Mouse (Mus musculus) lung, embryonic 14.5 days (tissue): ENCODE measurements around the gene Spag9. TPM values are rescaled to one million over a fixed set of nuclear protein-coding genes. Genes with fewer than 3 reads are reported as not detected.

ENCODE experiments used
- ATAC-seq: fragments of 200-750 bp; cut with Nextera tagmentation; 2 replicates; pipeline ENCODE4 v1.8.0; 2017; ENCODE audit warnings: mild to moderate bottlenecking, moderate TSS enrichment, moderate library complexity; ENCODE audit not compliant: insufficient read depth
- DNase-seq: peaks from one replicate; pipeline ENCODE4 v3.0.0-alpha.2; 2015
- H3K27ac ChIP-seq: fragments of 300-500 bp; sonication (generic); 2 replicates; pipeline ENCODE4 v1.5.1; 2014; ENCODE audit warnings: low read depth, mild to moderate bottlenecking, moderate library complexity
- H3K27me3 ChIP-seq: fragments of 300-500 bp; sonication (generic); 2 replicates; pipeline ENCODE4 v1.6.1; 2014; ENCODE audit warnings: low read length, control low read depth; ENCODE audit not compliant: insufficient read depth
- H3K36me3 ChIP-seq: fragments of 300-500 bp; sonication (generic); 2 replicates; pipeline ENCODE4 v1.6.1; 2014; ENCODE audit warnings: control low read depth; ENCODE audit not compliant: insufficient read depth
- H3K4me1 ChIP-seq: fragments of 300-500 bp; sonication (generic); 2 replicates; pipeline ENCODE4 v1.6.1; 2014; ENCODE audit warnings: antibody characterized with exemption, control low read depth; ENCODE audit not compliant: insufficient read depth
- H3K4me2 ChIP-seq: fragments of 300-500 bp; sonication (generic); 2 replicates; pipeline ENCODE4 v1.6.1; 2014; ENCODE audit warnings: mild to moderate bottlenecking
- H3K4me3 ChIP-seq: fragments of 300-500 bp; sonication (generic); 2 replicates; pipeline ENCODE4 v1.5.1; 2014; ENCODE audit warnings: low read depth, low read length
- H3K9ac ChIP-seq: fragments of 300-500 bp; sonication (generic); 2 replicates; pipeline ENCODE4 v1.6.1; 2014
- H3K9me3 ChIP-seq: fragments of 300-500 bp; sonication (generic); 2 replicates; pipeline ENCODE4 v1.6.1; 2016; ENCODE audit warnings: low read depth, low read length, control low read depth
- CTCF ChIP-seq: IDR thresholded peaks from 2 replicates; pipeline ENCODE4 v1.5.1; 2016; ENCODE audit warnings: antibody characterized with exemption, low read depth
- WGBS: fragments of 180-500 bp; shearing (Covaris S2); extraction: QIAGEN DNeasy Blood & Tissue Kit; methylation state at CpG from one replicate; pipeline ENCODE4 v1.1.7; 2014; 5-methylcytosine and 5-hydroxymethylcytosine counted together
- polyA plus RNA-seq: library from polyadenylated mRNA; unstranded; fragments of >200 nt; fragmentation: Nextera tagmentation; extraction: Ambion mirVana; gene quantifications from 2 replicates; pipeline ENCODE4 v1.2.1, GENCODE M21; 2014

The Spag9 gene
- polyA plus RNA-seq, 1 experiment from 2014 or later: 55.8 TPM

DNA sequence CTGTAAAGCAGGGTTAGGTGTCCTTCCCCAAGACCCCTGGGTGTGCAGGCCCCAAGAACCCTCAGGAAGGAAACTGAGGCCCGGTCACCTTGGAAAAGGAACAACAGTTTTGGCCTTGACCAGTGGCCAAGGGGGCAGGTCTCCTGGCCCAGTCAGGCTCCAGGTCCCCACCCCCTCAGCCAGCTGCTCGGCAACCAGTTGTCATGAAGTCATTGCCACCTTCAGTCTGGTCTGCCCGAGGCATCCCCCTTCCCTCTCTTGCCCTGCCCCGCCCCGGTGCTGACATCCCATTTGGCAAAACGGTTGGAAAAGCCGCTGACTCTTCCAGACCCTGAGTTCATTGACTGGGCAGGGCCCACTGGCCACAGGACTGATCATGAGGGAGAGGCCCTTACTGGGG is 140.8 kb downstream of the Spag9 start:
- 35% methylated on average over 7 of the region's 7 CpGs for WGBS

DNA sequence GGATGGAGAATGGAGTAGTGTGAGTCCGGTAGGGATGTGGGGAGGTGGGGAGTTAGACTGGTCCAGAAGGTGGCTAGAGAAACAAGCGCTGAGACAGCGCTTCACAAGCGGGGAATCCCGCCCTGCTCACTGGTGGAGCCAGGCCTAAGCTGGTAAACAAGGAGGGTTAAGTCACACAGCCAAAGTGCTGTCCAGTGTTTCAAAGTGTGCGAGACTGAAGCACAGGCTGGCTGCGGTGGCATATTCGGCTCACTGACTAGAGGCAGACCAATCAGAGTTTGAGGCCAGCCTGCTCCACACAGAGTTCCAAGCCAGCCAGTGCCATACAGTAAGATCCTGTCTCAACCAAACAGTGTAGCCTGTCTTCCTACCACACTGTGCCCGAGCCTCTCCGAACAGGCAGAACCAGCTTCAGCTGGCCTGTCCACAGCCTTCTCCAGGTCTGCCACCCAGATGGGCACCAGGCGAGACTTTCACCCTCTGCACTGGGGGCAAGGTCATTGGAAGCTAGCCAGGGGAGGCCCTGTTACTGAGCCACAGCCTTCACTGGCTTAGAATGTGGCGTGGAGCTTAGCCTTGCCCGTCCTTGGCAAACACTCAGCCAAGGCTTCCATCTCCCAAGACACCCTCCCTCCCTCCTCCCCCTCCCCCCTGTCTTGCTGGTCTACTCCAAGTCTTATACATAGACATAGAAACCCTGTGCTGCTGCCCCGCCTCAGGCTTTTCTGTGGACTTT is 141.6 kb downstream of the Spag9 start:
- WGBS: 66% methylated on average over 14 of the region's 14 CpGs
- no peak for DNase-seq
- no peaks in the 10 kb centered on the region for H3K9me3 ChIP-seq

More for the DNA sequence above, 140.8 kb downstream of the Spag9 start:
- no peak overlapping the region for H3K4me3 ChIP-seq
- no peaks in the 10 kb centered on the region for H3K27me3 ChIP-seq
- ATAC-seq: no peak
- peaks cover 12% of the 10 kb centered on the region for H3K4me1 ChIP-seq
- H3K27ac ChIP-seq: no peak overlapping the region
- no peak overlapping the region for H3K9ac ChIP-seq
- DNase-seq: no peak
- H3K9me3 ChIP-seq: no peaks in the 10 kb centered on the region
- H3K4me2 ChIP-seq: no peak overlapping the region
- TF ChIP-seq CTCF: no peak
- H3K36me3 ChIP-seq: no peaks in the 10 kb centered on the region

DNA sequence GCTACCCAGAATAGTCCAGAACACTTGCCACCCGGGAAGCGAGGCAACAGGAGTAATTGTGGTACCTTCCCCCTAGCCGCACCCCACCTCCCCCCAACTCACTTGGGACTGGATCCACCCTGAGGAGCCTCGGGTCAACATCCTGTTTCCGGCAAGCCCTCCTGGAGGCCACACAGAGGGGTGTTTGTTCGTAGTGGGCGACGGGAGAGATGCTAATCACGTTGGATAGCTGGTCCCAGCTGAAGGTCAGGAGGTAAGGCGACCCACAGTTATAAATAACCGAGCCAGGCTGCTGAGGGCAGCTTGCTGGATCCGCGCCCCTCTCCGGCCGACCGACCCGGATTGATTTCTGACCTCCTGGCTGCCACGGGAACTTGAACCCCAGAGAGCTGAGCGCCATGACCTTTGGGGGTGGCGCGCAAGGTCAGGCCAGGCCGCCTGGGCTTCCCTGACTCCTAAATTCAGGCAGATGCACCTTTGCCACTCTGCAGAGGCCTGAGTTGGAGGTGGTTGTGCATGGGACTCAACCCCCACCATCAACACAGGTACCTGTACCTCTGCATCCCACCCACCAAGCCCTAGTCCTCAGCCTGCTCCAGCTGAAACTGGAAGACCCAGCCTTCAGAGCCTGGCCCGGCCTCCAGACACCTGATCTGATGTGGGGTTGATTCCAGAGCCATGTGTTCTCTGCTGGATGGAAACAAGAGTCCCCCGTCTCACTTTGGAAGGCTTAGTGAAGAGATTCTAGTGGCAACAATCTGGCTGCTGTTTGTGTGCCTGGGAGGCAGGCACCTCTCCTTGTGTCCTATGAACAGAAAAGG is 142.7 kb downstream of the Spag9 start:
- no peak overlapping the region for H3K9ac ChIP-seq
- H3K4me2 ChIP-seq: no peak overlapping the region
- DNase-seq (no peak), ATAC-seq (no peak)
- no peak overlapping the region for H3K4me3 ChIP-seq
- H3K27ac ChIP-seq: no peak overlapping the region
- no peaks in the 10 kb centered on the region for H3K36me3 ChIP-seq
- 29% methylated on average over 24 of the region's 24 CpGs for WGBS
- TF ChIP-seq CTCF: no peak
- H3K9me3 ChIP-seq: no peaks in the 10 kb centered on the region
- H3K4me1 ChIP-seq: peaks cover 12% of the 10 kb centered on the region
- H3K27me3 ChIP-seq: no peaks in the 10 kb centered on the region

More for the DNA sequence above, 141.6 kb downstream of the Spag9 start:
- no peak overlapping the region for H3K4me3 ChIP-seq
- H3K9ac ChIP-seq: no peak overlapping the region
- no peak overlapping the region for H3K27ac ChIP-seq
- no peaks in the 10 kb centered on the region for H3K27me3 ChIP-seq
- no peak overlapping the region for H3K4me2 ChIP-seq
- no peak for TF ChIP-seq CTCF
- no peaks in the 10 kb centered on the region for H3K36me3 ChIP-seq
- no peak for ATAC-seq
- H3K4me1 ChIP-seq: peaks cover 12% of the 10 kb centered on the region

DNA sequence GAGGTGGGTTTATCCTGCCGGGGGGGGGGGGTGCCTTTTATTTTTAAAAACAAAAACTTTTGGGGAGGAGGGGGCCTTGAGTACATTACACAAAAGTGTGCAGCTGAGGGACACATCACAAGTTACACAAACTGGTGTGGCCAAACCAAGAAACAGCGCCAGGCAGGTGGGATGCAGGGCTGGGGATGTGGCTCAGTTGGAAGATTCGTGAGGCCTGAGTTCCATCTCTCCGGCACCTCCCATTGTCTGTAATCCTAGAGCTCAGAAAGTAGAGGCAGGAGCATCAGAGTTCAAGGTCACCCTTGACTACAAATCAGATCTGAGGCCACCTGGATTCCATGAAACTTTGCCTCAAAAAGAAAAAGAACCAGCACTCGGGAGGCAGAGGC is 143.3 kb downstream of the Spag9 start:
- no peak overlapping the region for H3K4me2 ChIP-seq
- H3K9me3 ChIP-seq: no peaks in the 10 kb centered on the region
- H3K4me3 ChIP-seq: no peak overlapping the region
- DNase-seq (no peak), ATAC-seq (no peak)
- no peak overlapping the region for H3K9ac ChIP-seq
- no peak for TF ChIP-seq CTCF
- H3K27ac ChIP-seq: no peak overlapping the region
- H3K4me1 ChIP-seq: peaks cover 8% of the 10 kb centered on the region
- WGBS: 86% methylated on average over 5 of the region's 5 CpGs
- H3K36me3 ChIP-seq: no peaks in the 10 kb centered on the region
- H3K27me3 ChIP-seq: no peaks in the 10 kb centered on the region

DNA sequence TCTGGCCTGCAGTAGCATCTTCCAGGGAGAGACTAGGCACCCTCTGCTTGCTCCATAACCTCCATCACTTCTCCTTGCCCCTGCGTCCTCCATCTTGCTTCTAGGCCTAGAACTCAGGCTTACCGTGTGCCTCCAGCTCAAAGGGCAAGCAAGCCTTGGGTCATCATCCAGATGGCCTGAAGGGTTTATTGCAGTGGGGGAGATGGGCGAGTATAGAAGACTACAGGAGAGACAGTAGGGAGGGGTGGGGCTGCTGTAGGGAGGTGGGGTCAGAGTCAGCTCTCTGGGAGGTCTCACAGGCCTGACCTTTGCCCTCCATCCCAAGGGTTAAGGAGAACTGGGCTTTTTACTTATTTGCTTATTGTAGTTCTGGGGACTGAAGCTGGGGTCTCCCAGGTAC is 144.6 kb downstream of the Spag9 start:
- Histone ChIP-seq H3K4me3 (no peak overlapping the region), H3K36me3 (no peaks in the 10 kb centered on the region), H3K4me1 (peaks cover 4% of the 10 kb centered on the region), H3K9ac (no peak overlapping the region), H3K4me2 (no peak overlapping the region), H3K9me3 (no peaks in the 10 kb centered on the region), H3K27me3 (no peaks in the 10 kb centered on the region), H3K27ac (no peak overlapping the region)
- ATAC-seq: no peak
- TF ChIP-seq CTCF: no peak
- 66% methylated on average over 3 of the region's 3 CpGs for WGBS
- no peak for DNase-seq

DNA sequence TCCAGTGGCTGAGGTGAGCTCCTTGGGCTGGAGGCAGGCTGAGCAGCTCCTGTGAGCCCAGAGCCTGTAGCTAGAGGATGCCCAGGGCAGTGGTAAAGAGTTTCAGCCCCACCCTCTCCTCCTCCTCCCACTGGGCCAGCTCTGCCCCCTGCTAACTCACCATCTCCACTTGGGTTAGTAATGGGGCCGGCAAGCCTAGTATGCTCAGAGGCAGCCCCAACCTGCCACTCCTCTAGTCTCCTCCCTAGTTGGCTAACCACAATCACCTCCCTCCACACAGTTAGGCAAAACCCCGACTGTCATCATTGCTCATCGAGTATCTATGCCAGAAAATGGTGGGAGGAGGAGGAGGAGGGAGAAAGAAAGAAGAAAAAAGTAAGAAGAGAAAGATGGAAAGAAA is 145.7 kb downstream of the Spag9 start:
- TF ChIP-seq CTCF: no peak
- Histone ChIP-seq H3K36me3 (no peaks in the 10 kb centered on the region), H3K4me2 (no peak overlapping the region), H3K9ac (no peak overlapping the region), H3K27me3 (no peaks in the 10 kb centered on the region), H3K9me3 (no peaks in the 10 kb centered on the region), H3K27ac (no peak overlapping the region), H3K4me1 (peaks cover 4% of the 10 kb centered on the region), H3K4me3 (no peak overlapping the region)
- WGBS: 46% methylated on average over 3 of the region's 3 CpGs
- ATAC-seq (no peak), DNase-seq (no peak)

DNA sequence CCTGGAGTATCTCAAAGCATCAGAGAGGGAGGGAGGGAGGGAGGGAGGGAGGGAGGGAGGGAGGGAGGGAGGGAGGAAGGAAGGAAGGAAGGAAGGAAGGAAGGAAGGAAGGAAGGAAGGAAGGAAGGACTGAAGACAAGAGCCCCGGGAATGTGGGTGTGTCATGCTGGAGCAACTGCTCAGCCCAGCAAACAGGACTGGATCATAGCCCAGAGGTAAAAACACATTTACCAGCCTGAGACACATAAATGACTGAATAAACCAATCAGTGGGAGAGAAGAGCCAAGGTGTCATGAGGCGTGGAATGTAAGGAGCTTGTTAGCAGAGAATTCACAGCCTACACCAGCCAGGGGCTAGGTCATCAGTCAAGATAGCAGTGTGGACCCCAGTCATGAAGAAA is 147.4 kb downstream of the Spag9 start:
- DNase-seq (no peak), ATAC-seq (no peak)
- TF ChIP-seq CTCF: no peak
- WGBS: 50% methylated on average over 2 of the region's 2 CpGs
- Histone ChIP-seq H3K4me1 (no peaks in the 10 kb centered on the region; the same call in 1 of the 2 replicates), H3K4me3 (no peak overlapping the region), H3K27ac (no peak overlapping the region), H3K4me2 (no peak overlapping the region), H3K27me3 (0 out of 2 replicates have a peak, but pooled peaks cover 3% of the 10 kb centered on the region), H3K9me3 (no peaks in the 10 kb centered on the region), H3K36me3 (no peaks in the 10 kb centered on the region), H3K9ac (no peak overlapping the region)
